Mouse (Mus musculus): Measurements from ENCODE around the gene Bmp2k. TPM values are rescaled to one million over a fixed set of nuclear protein-coding genes. Genes with fewer than 3 reads are reported as not detected.

The Bmp2k gene
- polyA plus RNA-seq, 1 experiment from 2014 or later, result 9.2 TPM

DNA sequence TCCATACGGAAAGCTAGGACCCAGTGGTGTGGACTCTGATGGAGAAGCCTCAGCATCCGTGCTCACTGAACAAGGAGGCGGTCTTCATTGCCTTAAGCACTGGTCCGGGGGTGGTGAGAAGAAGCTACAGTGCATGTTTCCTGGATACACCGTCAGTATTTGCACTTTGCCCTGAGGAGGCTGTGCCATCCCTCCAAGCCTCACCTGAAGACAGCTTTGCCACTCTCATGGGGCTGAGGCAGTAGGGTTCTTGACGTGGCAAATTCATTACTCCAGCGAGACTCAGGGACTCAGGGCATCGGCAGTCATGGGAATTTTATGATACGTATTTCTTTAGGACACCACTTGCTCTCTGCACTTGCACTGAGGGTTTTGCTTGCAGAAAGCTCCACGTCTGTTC, 49.2 kb downstream of the Bmp2k start:
- WGBS, result 83% methylated on average over 10 of the region's 10 CpGs
- Histone ChIP-seq H3K9me3 (no peaks in the 10 kb centered on the region), H3K27ac (replicated peaks) (no peak overlapping the region), H3K9ac (no peak overlapping the region), H3K4me2 (no peak overlapping the region), H3K36me3 (0 out of 2 replicates have a peak, but pooled peaks cover 3% of the 10 kb centered on the region), H3K27me3 (no peaks in the 10 kb centered on the region), H3K4me1 (replicated peaks) (no peaks in the 10 kb centered on the region), H3K4me3 (no peak overlapping the region)
- ATAC-seq (ENCODE audit: low read depth), result no peak

DNA sequence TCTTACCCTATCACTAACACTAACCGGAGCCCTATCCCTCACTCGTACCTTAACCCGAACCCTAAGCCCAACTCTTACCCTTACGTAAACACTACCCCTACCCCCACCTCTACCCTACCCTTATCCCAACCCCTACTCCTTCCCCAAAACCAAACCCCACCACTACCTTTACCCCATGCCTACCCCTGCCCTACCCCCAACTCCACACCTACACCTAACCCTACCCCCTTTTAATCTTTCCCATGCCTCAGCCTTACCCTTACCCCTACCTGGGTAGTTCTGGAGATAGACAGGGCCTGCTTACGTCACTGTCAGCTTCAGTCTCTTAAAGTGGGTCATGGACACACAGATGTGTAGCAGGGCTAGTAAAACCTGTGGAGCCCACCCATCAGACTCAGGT, 51.4 kb downstream of the Bmp2k start:
- WGBS, result 91% methylated on average over 5 of the region's 5 CpGs
- Histone ChIP-seq H3K9me3 (no peaks in the 10 kb centered on the region), H3K4me1 (replicated peaks) (no peaks in the 10 kb centered on the region), H3K4me3 (no peak overlapping the region), H3K4me2 (no peak overlapping the region), H3K9ac (no peak overlapping the region), H3K27me3 (no peaks in the 10 kb centered on the region), H3K36me3 (peaks cover 2% of the 10 kb centered on the region; the same call in 1 of the 2 replicates), H3K27ac (replicated peaks) (no peak overlapping the region)
- no peak for ATAC-seq (ENCODE audit: low read depth)

DNA sequence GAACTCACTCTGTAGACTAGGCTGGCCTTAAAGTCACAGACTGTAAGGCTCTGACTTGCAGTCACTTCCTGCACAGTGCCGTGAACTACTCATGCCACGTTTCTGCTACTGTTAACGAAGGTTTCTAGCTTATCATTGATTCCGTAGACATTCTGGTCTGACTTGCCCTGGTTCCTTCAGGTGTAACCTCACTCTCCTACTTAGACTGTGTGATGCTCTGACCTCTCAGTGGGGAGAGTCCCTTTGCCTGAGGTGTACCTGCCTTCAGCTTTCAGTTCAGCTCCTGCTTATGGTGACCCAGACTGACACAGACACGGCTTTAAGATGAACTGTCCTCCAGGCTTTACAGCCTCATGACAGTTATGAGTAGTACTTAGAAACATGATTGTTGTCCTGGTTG, 56.7 kb downstream of the Bmp2k start:
- H3K27me3 ChIP-seq, result no peaks in the 10 kb centered on the region
- no peak overlapping the region for H3K4me2 ChIP-seq
- no peaks in the 10 kb centered on the region for H3K9me3 ChIP-seq
- H3K36me3 ChIP-seq, result peaks cover 22% of the 10 kb centered on the region
- ATAC-seq (ENCODE audit: low read depth), result no peak
- H3K9ac ChIP-seq, result no peak overlapping the region
- 90% methylated on average over 5 of the region's 5 CpGs for WGBS
- no peak overlapping the region for H3K4me3 ChIP-seq
- no peaks in the 10 kb centered on the region for H3K4me1 ChIP-seq (replicated peaks)
- no peak overlapping the region for H3K27ac ChIP-seq (replicated peaks)

DNA sequence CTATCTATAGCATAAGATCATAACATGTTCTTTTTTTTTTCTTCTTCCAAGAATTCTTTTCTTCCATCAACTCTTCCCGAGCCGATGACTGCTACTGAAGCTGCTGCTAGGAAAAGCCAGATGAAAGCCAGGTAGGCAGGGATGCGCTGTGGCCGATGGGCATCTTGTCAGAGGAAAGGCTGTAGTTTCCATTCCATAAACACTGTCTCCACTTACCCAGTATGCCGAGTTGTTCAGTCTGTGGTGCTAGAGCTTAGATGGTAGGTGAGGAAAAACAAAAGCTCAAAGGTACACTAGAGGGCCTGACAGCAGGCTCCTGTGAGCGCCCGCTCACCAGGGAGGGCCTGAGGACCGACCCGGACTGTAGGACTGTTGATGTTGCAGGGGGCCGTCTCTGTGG, 57.3 kb downstream of the Bmp2k start:
- H3K27ac ChIP-seq (replicated peaks), result no peak overlapping the region
- H3K9ac ChIP-seq, result no peak overlapping the region
- no peaks in the 10 kb centered on the region for H3K27me3 ChIP-seq
- no peaks in the 10 kb centered on the region for H3K4me1 ChIP-seq (replicated peaks)
- H3K9me3 ChIP-seq, result no peaks in the 10 kb centered on the region
- peaks cover 22% of the 10 kb centered on the region for H3K36me3 ChIP-seq
- H3K4me3 ChIP-seq, result no peak overlapping the region
- WGBS, result 82% methylated on average over 10 of the region's 10 CpGs
- H3K4me2 ChIP-seq, result no peak overlapping the region
- ATAC-seq (ENCODE audit: low read depth), result no peak

DNA sequence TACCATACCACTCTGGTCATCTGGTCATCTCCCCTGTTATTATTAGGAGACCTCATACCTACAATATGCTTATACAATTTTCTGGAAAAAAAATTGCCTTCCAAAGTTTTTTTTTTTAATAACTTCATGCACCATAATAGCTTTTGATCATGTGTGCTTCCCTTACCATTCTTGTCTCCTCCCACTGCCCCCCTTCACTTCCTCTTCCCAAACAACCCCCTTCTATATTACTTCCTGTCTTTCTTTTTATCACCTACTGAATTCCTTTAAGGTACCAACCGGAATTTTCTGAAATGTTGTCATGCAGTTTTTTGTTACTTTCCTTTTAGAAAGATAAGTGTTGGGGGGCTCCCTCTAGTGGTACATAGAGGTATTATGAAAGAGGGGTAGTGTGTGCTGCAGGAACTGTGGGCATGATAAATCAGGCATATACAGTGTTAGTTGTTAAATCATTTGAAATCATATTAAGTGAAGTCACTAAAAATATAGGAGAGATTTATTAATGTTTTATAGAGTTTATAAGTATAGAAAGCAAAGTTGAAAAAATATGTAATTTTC, 58.1 kb downstream of the Bmp2k start:
- Histone ChIP-seq H3K4me3 (no peak overlapping the region), H3K27ac (replicated peaks) (no peak overlapping the region), H3K9ac (no peak overlapping the region), H3K4me2 (no peak overlapping the region), H3K36me3 (peaks cover 22% of the 10 kb centered on the region), H3K9me3 (no peaks in the 10 kb centered on the region), H3K27me3 (no peaks in the 10 kb centered on the region), H3K4me1 (replicated peaks) (no peaks in the 10 kb centered on the region)
- ATAC-seq (ENCODE audit: low read depth), result 0 out of 2 replicates have a peak, but pooled peaks have one; percentile 41
- 16% methylated on average over 1 of the region's 1 CpGs for WGBS

DNA sequence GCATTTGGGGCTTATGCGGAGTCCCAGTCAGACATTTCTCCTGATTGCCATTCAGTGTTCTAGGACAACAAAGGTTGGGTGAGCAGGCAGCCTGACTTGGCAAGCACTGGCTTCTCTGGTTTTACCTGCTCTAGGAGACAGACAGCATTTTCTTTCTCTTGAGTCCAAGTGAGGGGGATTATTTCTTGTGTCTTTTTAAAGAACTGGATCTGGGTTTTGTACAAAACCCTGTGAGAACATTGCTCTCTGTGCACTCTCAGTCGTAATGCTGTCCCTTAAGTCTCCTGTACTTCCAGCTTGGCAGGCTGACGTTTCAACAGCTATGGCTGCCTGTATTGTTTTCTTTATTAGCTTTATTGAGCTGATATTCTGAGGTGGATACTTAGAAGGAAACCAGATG, 58.9 kb downstream of the Bmp2k start:
- peaks cover 22% of the 10 kb centered on the region for H3K36me3 ChIP-seq
- no peaks in the 10 kb centered on the region for H3K9me3 ChIP-seq
- no peak overlapping the region for H3K4me2 ChIP-seq
- no peak overlapping the region for H3K27ac ChIP-seq (replicated peaks)
- WGBS, result 64% methylated on average over 3 of the region's 3 CpGs
- H3K9ac ChIP-seq, result no peak overlapping the region
- H3K27me3 ChIP-seq, result no peaks in the 10 kb centered on the region
- no peak overlapping the region for H3K4me3 ChIP-seq
- no peak for ATAC-seq (ENCODE audit: low read depth)
- H3K4me1 ChIP-seq (replicated peaks), result no peaks in the 10 kb centered on the region

DNA sequence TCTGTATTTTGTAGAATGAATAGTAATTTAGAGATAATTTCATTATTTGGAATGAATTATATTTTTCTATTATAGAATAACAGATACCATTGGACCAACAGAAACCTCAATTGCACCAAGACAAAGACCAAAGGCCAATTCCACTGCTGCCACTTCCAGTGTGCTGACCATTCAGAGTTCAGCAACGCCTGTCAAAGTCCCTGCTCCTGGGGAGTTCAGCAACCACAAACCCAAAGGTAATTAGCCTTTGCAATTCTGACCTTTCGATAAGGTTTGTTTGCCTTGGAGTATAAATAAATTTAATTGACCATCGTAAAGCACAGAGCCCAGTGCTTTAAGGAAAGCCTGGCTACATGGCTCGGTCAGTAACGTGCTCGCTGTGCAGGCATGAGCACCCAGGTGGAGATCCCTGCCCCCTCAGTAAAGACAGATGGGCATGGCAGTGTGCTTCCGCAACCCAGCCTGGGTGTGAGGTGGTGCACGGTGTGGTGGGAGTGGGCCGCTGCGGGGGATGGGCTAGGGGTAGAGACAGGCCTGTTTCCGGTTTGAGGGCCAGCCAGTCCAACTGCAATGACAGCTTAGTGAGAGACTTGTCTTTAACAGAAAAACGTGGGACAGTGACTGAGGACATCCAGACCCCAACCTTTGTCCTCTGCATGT, 59.4 kb downstream of the Bmp2k start:
- no peak overlapping the region for H3K9ac ChIP-seq
- no peak overlapping the region for H3K4me3 ChIP-seq
- no peaks in the 10 kb centered on the region for H3K9me3 ChIP-seq
- H3K36me3 ChIP-seq, result peaks cover 23% of the 10 kb centered on the region
- H3K4me2 ChIP-seq, result no peak overlapping the region
- no peaks in the 10 kb centered on the region for H3K4me1 ChIP-seq (replicated peaks)
- no peaks in the 10 kb centered on the region for H3K27me3 ChIP-seq
- ATAC-seq (ENCODE audit: low read depth), result no peak
- no peak overlapping the region for H3K27ac ChIP-seq (replicated peaks)
- 63% methylated on average over 12 of the region's 12 CpGs for WGBS

DNA sequence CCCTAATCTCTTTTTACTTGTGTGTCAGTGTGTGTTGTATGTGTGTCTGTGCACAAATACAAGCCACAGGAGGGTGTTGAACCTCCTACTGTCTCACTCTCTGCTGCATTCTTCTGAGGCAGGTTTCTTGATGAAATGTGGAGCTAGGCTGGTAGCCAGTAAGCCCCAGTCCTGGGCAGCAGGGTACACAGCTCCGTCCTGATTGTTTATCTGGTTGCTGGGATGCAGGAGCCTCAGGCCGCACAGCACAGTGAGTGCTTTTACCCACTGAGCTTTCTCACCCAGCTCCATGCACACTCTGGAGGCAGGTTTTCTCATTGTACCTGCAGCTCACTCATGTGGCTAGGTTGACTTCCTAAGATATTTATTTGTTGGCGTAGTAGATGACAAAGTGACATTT, 63.4 kb downstream of the Bmp2k start:
- Histone ChIP-seq H3K4me2 (no peak overlapping the region), H3K9me3 (no peaks in the 10 kb centered on the region), H3K36me3 (peaks cover 42% of the 10 kb centered on the region), H3K27me3 (no peaks in the 10 kb centered on the region), H3K4me3 (no peak overlapping the region), H3K27ac (replicated peaks) (no peak overlapping the region), H3K4me1 (replicated peaks) (no peaks in the 10 kb centered on the region), H3K9ac (no peak overlapping the region)
- WGBS, result 73% methylated on average over 3 of the region's 3 CpGs
- no peak for ATAC-seq (ENCODE audit: low read depth)

DNA sequence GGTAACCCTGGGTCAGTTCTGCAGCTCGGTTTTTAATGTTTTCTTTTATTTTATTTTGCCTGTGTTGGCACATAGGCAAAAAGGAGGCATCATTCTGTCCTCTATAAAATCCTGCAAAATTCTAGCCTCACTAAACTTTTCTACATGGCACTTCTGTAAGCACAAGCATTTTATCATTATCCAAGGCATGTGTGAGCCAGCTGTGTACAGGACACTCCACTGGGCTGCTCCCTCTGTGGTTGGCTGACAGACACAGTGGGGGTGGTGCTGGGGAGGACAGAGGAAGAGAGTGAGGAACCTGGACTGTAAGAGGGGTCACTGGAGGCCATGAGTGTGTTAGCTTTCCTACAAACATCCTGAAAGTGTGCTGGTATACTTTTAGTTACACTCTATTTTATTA, 64.6 kb downstream of the Bmp2k start:
- no peak for ATAC-seq (ENCODE audit: low read depth)
- Histone ChIP-seq H3K4me3 (no peak overlapping the region), H3K4me1 (replicated peaks) (no peaks in the 10 kb centered on the region), H3K27me3 (no peaks in the 10 kb centered on the region), H3K27ac (replicated peaks) (no peak overlapping the region), H3K36me3 (peaks cover 52% of the 10 kb centered on the region), H3K9me3 (no peaks in the 10 kb centered on the region), H3K9ac (no peak overlapping the region), H3K4me2 (no peak overlapping the region)
- 75% methylated on average over 1 of the region's 1 CpGs for WGBS

DNA sequence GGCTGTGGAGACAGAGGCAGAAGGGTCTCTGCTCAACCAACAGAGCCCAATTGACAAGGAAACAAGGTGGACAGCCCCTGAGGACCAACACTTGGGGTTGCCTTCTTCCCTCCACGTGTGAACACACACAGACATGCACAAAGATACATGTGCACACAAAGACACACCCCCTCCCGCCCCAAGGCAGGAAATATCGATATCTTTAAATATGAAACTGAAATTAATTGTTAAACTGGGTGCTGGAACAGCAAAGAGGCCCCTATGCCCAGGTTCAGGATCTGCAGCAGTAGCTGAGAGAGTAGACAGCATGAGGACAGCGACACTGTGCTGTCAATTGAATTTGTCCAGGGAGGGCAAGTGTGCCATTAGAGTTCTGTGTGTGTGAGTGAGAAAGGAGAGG, 68.3 kb downstream of the Bmp2k start:
- Histone ChIP-seq H3K27me3 (no peaks in the 10 kb centered on the region), H3K36me3 (peaks cover 61% of the 10 kb centered on the region)

DNA sequence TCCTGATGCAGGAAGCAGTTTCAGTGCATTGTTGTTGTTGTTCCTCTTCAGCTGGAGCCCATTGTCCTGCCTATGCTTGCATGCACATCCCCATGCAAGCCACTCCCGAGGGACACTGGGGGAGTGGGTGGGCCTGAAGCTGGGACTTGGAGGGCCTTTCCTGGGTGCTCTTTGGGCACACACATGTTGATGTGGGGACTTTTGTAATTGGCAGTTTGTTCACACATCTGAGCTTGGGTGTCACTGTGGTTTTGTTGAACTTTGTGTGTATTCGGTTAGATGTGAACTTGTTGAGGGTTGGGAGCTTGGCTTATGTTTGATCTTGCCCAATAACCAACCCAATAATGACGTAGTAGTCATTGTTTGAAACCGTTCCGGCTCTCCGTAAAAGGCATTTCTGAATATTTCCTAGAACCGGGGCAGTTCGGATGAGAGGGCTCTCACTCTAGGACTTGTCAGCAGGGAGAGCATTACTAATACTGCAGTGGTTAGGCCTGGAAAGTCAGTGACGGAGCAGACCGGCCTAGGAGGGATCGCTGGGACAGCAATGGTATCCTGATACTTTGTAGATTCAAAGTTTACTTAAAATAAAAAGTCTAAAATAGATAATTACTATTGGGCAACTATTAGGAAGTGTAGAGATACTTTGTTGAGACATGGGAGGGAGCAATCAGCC, 78.1 kb downstream of the Bmp2k start:
- no peak overlapping the region for H3K4me3 ChIP-seq

More for the DNA sequence above, 68.3 kb downstream of the Bmp2k start:
- Histone ChIP-seq H3K4me1 (replicated peaks) (no peaks in the 10 kb centered on the region), H3K9ac (no peak overlapping the region), H3K27ac (replicated peaks) (no peak overlapping the region), H3K4me2 (no peak overlapping the region), H3K9me3 (no peaks in the 10 kb centered on the region), H3K4me3 (no peak overlapping the region)
- no peak for ATAC-seq (ENCODE audit: low read depth)
- 94% methylated on average over 4 of the region's 4 CpGs for WGBS

DNA sequence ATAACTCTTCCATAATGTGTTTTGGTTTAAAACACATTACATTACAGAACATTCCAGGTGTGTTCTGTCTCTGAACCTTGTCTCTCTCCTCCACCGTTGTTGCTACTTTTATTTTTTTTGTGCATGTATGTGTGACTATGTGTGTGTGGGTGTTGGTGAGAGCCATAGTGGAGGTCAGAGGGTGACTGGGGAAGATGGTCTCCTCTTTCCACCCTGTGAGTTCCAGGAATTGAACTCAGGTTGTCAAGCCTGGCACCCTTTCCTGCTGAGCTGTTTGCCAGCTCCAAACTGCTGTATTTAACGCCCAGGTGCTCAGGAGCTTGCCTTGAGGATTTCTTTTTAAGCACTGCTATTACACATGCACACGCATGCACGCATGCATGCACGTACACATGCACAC, 78.7 kb downstream of the Bmp2k start:
- no peaks in the 10 kb centered on the region for H3K9me3 ChIP-seq
- H3K27me3 ChIP-seq, result no peaks in the 10 kb centered on the region
- H3K4me2 ChIP-seq, result no peak overlapping the region
- WGBS, result 96% methylated on average over 5 of the region's 5 CpGs
- no peak for ATAC-seq (ENCODE audit: low read depth)
- no peaks in the 10 kb centered on the region for H3K36me3 ChIP-seq
- H3K27ac ChIP-seq (replicated peaks), result no peak overlapping the region
- no peak overlapping the region for H3K9ac ChIP-seq
- no peaks in the 10 kb centered on the region for H3K4me1 ChIP-seq (replicated peaks)
- H3K4me3 ChIP-seq, result no peak overlapping the region

More for the DNA sequence above, 78.1 kb downstream of the Bmp2k start:
- H3K4me2 ChIP-seq, result no peak overlapping the region
- H3K9me3 ChIP-seq, result no peaks in the 10 kb centered on the region
- H3K4me1 ChIP-seq (replicated peaks), result no peaks in the 10 kb centered on the region
- H3K36me3 ChIP-seq, result 0 out of 2 replicates have a peak, but pooled peaks cover under 1% of the 10 kb centered on the region
- no peak overlapping the region for H3K27ac ChIP-seq (replicated peaks)
- H3K27me3 ChIP-seq, result no peaks in the 10 kb centered on the region
- H3K9ac ChIP-seq, result no peak overlapping the region
- no peak for ATAC-seq (ENCODE audit: low read depth)
- WGBS, result 92% methylated on average over 11 of the region's 11 CpGs

Measured in neural tube, embryonic 13.5 days (tissue).